Mouse (Mus musculus) lung, adult 2 months (tissue): ENCODE data around the gene Timm13.

Source experiments
- CTCF ChIP-seq: fragments of 200-500 bp; IDR thresholded peaks from 2 replicates; pipeline ENCODE4 v1.5.1; 2011; ENCODE audit warnings: mild to moderate bottlenecking, low read length, control low read depth; ENCODE audit not compliant: insufficient read depth
- POLR2A ChIP-seq: fragments of 200-500 bp; IDR thresholded peaks from 2 replicates; pipeline ENCODE4 v1.6.1; 2011; ENCODE audit warnings: low read depth, mild to moderate bottlenecking, control low read depth, low read length, borderline replicate concordance; ENCODE audit errors: extremely low read depth

- TF ChIP-seq POLR2A (no peak), CTCF (no peak)
Observed at GRCm38 (mm10) chr10:80857848-80858247, 42.9 kb downstream of the Timm13 start.
